Mouse (Mus musculus): ENCODE measurements around the gene Pdzk1.

DNA sequence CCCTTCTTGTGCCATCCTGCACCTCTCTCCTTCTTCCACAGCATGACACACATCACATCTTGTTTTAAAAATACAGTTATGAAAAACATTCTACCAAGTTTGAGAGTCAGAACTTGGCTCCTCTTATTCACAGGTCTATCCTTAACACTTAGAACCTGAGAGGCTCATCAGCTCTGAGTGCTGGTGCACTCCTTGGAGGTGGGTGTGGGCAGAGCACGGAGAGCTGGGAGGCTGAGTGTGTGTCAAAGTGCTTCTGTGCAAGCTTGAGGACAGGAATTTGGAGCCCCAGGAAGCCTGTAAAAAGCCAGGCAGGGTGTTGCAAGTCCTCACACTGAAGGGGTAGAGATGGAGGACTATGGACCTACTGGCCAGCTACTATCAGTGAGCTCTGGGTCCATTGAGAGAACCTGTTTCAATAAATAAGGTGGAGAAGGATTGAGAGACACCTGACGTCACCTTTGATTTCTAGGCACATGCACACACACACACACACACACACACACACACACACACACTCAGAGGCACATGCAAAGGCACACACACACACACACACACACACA is 20.2 kb downstream of the Pdzk1 start:
- TF ChIP-seq CTCF (IDR thresholded peaks at IDR 0.05; ENCODE audit: borderline replicate concordance, insufficient read depth, low read length) = no peak
- TF ChIP-seq POLR2A (IDR thresholded peaks at IDR 0.05; ENCODE audit: low read depth, low read length) = no peak

All from embryonic fibroblast, embryonic 13.5 days (primary cell).